Mouse (Mus musculus) layer of hippocampus, adult 18-20 months (tissue): ENCODE measurements at regions not wholly inside any gene's neighbourhood (a gene's known extent, or its start where the extent isn't known, plus 50 kb on each side); places are given as distances from the start of the nearest gene placed in this dataset.

Experiments used
- DNase-seq, 2 experiments: peaks; one replicate each; pipeline ENCODE4 v3.0.0; 2022; ENCODE audit warnings: low spot score in 2 of 2

DNA sequence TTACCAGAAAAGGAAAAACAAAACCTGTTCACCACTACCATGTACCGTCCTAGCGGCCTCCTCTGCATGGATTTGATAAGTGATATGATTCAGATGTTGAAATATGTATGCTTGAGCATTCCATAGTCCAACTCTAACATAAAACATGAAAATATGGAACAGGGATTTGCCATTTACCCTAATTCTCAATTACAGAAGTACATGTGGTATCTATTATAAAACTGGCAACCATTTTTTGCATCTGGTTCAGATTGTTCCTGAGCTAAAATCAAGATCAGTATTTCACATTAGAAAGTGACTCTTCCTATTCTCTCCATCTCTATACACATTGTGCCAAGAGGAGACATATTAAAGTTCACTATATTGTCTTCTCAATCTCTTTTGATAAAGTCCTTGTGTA is 363.3 kb upstream of the Robo1 start:
- DNase-seq, result no peak

DNA sequence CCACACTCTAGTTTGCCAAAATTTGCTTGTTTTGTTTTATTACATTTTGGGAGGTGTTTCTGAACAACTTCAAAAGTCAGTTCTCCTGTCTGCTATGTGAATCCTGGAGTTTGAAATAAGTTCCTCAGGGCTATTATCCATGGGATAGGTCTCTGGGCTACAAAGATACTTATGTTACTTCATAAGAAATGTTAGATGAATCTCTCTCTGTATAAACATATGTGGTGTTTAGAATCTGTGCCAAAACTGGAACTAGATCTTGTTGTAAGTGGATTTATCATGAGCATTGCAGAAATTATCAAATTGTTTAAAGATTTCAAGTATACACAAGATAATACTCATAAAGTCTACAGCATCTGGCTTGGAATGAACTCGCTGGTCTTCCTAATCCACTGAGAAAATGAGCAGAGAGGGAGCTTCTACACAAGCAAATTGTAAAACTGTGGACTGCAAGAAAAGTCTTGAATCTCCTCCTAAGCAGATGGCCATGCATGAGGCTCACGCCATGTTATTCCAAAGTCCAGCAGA is 355.2 kb upstream of the Robo1 start:
- no peak for DNase-seq

DNA sequence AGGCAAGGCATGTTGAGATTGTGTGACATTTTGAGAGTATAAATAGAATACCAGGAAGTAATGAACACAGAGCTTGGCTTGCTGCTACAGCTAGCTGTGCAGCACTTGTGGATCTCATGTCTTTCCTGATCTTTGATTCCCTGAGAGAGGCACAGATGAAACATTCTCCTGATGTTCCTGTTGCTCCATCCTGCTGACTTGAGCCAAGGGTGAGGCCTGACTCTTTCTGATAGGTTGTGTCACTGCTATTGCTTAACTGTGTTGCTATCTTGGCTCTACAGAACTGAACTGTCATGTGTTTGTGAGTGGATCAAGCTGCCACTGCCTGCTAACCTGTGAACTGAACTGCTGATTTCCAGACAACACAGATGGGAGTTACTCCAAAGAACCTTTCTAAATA is 344.5 kb upstream of the Robo1 start:
- no peak for DNase-seq

DNA sequence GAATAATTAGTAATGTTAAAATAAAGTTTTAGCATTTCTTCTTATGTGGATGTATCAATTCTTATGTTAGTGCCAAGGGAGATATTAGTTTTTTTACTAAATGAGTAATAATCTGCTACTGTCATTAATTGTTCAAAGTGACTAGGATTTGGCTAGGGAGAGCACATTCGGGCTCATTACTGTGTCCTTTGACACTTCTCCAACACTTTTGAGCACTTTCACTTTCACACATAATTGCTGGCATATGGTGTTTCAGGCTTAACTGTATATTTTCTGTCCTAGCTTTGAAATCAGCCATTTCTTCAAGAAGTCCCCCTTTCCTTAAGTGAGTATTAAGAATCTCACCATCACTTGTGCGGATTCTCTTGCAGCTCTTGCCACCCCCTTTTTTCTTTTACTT is 334.3 kb upstream of the Robo1 start:
- no peak for DNase-seq

DNA sequence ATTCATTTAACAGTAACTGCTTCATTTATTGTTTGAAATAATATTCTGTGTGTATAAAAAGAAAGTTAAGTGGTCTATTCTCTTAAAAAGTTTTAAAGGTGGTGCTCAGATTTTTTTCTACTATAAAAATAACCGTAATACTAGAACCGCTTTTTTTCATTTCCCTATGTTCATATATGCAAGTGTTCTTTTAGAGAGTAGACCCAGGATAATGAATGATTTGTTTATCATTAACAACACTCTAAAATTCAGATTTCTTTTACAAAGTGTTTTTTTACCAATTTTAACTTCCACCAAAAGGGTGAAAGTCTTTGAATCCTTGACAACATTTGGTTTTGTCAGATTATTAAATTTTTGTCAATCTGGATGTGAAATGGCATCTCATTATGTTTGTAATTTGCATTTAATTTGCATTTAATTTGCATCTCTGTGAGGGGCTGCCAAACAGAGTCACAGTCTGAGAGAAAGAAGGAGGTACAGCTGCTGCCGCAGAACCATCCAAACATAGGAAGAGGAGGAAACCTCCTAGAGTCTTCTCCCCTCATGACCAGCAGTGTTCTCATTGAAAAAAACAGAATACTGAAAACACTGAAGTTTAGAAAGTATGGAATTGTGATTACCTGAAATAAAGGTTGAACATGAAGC is 310.4 kb upstream of the Robo1 start:
- DNase-seq, result peak; percentile 5 to 21

DNA sequence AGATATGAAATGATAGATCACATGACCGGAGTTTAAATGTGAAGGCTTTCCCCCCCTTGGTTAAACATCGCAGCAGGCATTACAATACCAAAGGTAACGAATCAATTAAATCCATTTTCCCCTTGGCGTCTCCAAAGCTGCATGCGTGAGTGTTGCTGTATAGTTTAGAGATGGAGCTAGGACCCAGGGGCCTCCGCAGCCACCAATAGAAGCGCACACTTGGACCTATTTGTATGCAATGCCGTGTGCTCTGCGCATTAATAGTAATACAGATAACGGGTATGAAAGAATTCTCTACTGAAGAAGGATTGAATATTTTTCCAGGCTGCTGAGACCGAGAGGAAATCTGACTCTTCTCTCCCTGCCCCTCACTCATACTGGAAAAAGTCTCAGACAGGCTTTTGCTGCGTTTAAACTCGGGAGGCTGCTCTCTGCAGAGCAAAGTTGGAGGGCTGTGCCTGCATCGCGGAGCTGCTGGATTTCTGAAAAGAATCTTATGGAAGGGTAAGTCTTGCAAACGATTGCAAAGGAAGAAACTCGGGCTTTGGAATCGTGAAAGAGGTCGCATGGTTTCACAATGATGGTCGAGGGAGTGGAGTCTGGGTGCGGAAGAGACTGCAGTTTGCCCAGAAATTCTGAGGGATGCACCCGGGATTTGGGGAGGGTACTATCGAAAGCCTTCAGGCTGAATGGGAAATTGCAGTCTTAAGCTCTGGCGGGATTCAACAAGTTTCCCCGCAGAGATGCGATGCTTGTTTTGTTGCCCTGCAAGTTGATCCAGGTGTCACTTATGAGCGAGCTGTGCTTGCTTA is 280.5 kb upstream of the Robo1 start:
- DNase-seq, result peak; percentile 11 to 46

DNA sequence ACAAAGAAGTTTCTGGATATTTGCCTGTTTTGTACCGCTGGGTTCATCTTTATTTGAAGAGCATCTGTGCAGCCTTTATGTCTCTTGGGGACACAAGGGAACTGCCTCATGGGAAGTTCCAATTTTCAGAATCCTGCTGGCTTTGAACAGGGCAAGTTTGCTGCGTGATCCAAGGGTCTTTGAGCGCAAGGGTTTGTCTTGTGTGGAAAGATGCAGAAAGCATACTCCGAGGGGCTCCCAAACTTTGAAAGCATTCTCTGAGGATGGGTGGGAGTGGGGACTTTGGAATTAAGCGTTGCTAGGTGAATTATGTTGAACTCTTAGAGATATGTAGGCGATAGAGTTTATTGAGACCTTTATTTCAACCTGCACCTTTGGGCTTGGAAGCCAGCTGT is 279.9 kb upstream of the Robo1 start:
- no peak for DNase-seq

DNA sequence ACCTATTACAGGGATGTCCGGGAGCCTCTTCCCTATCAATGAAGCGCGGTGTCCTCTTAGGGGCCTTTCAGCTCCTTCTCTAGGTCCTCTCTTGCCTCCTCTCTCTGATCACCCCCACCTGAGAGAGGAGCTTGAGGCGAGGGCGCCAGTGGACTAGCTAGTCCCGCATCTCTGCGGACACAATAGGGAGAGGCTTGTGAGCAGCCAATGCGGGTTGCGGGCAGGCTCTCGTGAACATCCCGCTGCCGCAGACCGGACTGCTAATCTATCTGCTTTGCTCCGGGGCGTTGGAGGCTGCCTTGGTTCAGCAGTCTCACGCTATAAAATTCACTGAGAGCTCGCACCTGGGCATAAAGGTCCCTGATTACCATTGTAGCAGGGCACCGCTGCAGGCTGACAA is 279.3 kb upstream of the Robo1 start:
- DNase-seq, result peak; percentile 4 to 27

DNA sequence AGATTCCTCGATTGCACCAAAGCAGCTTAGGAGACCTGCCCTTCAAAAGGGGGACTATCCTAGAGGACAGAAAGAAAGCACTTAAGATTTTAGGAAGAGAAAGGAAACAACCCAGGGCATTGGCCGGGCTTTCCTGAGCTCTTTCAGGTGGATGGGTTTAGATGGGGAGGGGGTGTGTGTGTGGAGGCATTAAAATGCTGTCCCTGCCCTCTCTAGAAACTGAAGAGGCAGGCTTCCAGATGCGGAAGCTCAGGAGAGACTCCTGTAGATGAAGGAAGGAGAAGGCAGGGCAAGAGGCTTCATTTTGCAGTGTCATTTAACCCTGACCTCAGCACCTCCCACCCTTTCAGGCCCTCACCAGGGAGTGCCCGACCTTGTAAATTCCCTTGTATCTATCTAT is 278.8 kb upstream of the Robo1 start:
- DNase-seq, result no peak

DNA sequence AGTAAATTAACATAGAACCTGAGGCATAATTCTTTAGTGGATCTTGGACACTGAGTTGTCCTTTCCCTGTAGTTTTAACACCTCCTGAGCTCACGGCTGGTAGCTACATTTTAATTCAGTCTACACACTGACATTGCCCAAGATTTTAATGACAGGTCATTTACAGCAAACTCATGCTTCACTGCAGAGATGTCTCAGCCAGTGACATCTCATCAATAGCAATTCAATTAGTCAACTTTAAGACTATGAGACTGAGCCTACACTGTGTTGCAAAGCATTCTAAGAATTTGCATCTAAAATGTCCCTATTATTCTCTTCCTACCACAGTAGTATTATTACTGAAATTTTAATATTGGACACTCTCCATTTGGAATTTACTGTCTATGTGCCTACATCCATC is 239.9 kb upstream of the Robo1 start:
- DNase-seq, result no peak

DNA sequence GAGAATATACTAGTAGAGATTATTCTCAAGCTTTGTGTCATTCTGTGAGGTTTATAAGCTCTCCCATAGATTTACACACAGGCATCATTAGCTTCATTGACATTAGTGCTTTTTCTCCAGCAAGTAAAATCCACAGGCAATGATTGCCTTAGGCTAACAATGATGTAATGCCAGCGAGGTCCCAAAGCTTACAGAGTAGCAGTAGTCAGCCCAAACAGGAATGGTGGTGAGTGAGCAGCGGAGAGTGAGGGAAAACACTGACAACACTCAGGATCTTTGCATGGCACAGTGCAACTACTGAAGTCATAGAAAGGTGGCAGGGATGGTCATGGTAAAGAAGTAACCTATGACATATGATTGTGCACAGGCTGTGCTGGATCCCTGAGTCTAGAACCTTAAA is 238.5 kb upstream of the Robo1 start:
- no peak for DNase-seq

DNA sequence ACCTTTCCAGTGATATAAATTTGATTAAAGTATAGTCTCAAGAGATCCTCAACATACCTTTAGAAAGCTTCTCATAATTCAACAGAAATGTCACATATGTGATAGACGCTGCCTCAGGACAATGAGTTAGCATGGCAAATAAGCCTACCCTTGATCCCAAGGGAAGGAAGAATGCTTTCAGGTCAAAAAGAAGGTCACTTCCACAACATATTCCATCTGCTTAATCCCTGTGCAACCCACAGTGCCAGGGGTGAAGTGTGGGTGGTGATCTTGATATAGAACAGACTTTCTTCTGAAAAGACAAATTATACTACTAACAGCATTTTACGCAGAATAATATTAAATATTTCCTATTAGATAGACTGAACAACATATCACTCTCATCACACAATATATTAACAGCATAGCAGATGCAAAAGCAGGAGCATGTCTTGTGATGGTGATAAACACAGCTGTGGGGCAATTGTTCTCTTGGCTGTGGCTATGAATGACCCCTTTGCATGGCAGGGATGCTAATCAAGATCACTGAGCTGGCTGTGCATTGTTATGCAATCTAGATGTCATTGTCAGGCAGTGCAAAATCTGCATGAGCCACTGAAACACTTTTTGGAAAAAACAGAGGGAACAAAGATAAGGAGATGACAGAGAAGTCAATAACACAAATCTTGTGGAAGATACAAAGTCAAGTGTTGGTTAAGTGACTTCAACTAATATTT is 236.2 kb upstream of the Robo1 start:
- DNase-seq, result peak in 1 of 2 experiments; percentile 11

DNA sequence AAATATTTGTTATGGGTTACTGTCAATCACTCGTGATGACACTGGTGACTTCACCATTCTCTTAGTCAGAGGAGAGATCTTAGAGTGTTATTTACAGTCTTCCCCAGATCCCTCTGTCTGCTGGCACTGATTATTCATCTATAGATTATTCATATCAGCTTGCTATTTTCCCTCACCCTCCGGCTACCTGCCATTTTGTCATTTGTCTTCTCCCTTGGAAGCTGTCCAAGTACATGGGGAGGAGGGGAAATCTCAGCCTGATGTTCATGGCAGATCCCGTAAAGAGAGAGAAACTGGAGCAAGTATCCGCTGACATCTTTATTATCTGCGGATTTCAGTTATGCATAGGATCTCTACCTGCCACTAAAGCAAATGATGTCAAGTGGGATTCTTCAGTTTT is 222.9 kb upstream of the Robo1 start:
- no peak for DNase-seq

DNA sequence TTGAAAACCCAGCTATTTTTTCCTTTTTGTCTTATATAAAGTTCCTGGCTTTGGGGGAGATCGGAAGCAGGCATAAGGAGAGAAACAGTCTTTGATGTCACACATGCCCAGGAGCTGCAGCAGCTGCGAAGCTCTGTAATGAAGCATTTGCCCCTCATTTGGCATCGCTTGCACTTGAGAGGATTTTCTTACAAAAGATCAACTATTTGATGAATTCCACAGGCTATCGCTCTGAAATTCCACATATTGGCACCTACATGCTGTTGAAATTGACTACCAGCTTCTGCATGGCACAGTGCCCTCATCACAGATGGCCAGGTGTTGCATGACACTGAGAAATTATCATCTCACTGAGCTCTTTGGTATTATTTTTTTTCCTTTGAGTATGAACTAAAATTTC is 220.1 kb upstream of the Robo1 start:
- peak in 1 of 2 experiments; percentile 11 for DNase-seq

DNA sequence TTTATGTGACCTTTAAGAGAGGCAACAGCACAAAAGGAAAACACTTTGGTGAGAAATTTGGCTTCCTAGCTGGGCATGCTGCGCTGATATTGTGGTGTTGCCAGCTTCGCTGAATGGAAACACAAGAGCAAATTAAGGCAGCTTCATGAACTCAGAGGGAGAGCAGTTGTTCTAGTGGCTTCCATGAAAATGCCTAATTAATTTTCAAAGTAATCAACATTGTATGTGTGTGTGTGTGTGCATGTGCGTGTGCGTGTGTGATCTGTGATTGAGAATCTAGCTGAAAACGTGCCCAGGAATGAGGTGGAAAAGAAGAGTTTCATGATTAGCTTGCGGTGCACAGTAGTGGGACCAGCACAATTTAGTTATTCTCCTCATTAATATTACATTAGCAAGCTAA is 219.2 kb upstream of the Robo1 start:
- DNase-seq, result peak in 1 of 2 experiments; percentile 10
